Mouse (Mus musculus): Measurements from ENCODE around the gene Tox2.
A peak's percentile ranks its signal among the peaks of the same experiment; 100 is the strongest.

Gene Tox2

GRCm38 (mm10) chr2:163205737-163206490, 3.0 kb downstream of the Tox2 start:
- DNase-seq = peak; percentile 61 to 74

GRCm38 (mm10) chr2:163207315-163207714, 4.4 kb downstream of the Tox2 start:
- peak; percentile 26 to 65 for DNase-seq

- no peak for DNase-seq
These were observed 6.2 kb downstream of the Tox2 start for GRCm38 (mm10) chr2:163209139-163209538.

GRCm38 (mm10) chr2:163213085-163213484, 10.2 kb downstream of the Tox2 start:
- DNase-seq = no peak

GRCm38 (mm10) chr2:163218095-163218494, 15.2 kb downstream of the Tox2 start:
- DNase-seq = no peak

GRCm38 (mm10) chr2:163218571-163218970, 15.6 kb downstream of the Tox2 start:
- no peak for DNase-seq

- no peak for DNase-seq
These were observed 16.5 kb downstream of the Tox2 start for GRCm38 (mm10) chr2:163219447-163219846.

GRCm38 (mm10) chr2:163220706-163221105, 17.8 kb downstream of the Tox2 start:
- DNase-seq = no peak

- DNase-seq = no peak
These were observed 22.4 kb downstream of the Tox2 start for GRCm38 (mm10) chr2:163225302-163225701.

- no peak for DNase-seq
These were observed 26.1 kb downstream of the Tox2 start for GRCm38 (mm10) chr2:163229050-163229449.

- peak; percentile 45 to 58 for DNase-seq
These were observed 29.0 kb downstream of the Tox2 start for GRCm38 (mm10) chr2:163231781-163232534.

GRCm38 (mm10) chr2:163233666-163234065, 30.7 kb downstream of the Tox2 start:
- DNase-seq = no peak

- DNase-seq = peak; percentile 41 to 59
These were observed 33.1 kb downstream of the Tox2 start for GRCm38 (mm10) chr2:163236057-163236456.

GRCm38 (mm10) chr2:163237999-163238529, 35.1 kb downstream of the Tox2 start:
- peak; percentile 45 to 53 for DNase-seq

- DNase-seq = no peak
These were observed 37.0 kb downstream of the Tox2 start for GRCm38 (mm10) chr2:163239945-163240344.

- no peak for DNase-seq
These were observed 38.9 kb downstream of the Tox2 start for GRCm38 (mm10) chr2:163241867-163242266.

GRCm38 (mm10) chr2:163243917-163244852, 41.3 kb downstream of the Tox2 start:
- DNase-seq = no peak

- no peak for DNase-seq
These were observed 46.0 kb downstream of the Tox2 start for GRCm38 (mm10) chr2:163248912-163249311.

- DNase-seq = no peak
These were observed 49.7 kb downstream of the Tox2 start for GRCm38 (mm10) chr2:163252645-163253044.

- no peak for DNase-seq
These were observed 50.5 kb downstream of the Tox2 start for GRCm38 (mm10) chr2:163253248-163254099.

GRCm38 (mm10) chr2:163254228-163254627, 51.3 kb downstream of the Tox2 start:
- DNase-seq = no peak

- DNase-seq = no peak
These were observed 53.8 kb downstream of the Tox2 start for GRCm38 (mm10) chr2:163256765-163257164.
